Mouse (Mus musculus) neural tube, embryonic 12.5 days (tissue): ENCODE results near the gene Lgi4. TPM values are rescaled to one million over a fixed set of nuclear protein-coding genes. Genes with fewer than 3 reads are reported as not detected.

ENCODE experiments used
- ATAC-seq: fragments of 200-750 bp; cut with Nextera tagmentation; 2 replicates; pipeline ENCODE4 v1.8.0; 2017; ENCODE audit warnings: low read depth, mild to moderate bottlenecking, moderate TSS enrichment, moderate library complexity; ENCODE audit not compliant: low FRiP score
- H3K27ac ChIP-seq: fragments of 300-500 bp; sonication (generic); 2 replicates; pipeline ENCODE4 v1.5.1; 2016
- H3K27me3 ChIP-seq: fragments of 300-500 bp; sonication (generic); replicated peaks from 2 replicates; pipeline ENCODE4 v1.6.1; 2016; ENCODE audit warnings: mild to moderate bottlenecking
- H3K36me3 ChIP-seq: fragments of 300-500 bp; sonication (generic); 2 replicates; pipeline ENCODE4 v1.6.1; 2016; ENCODE audit warnings: mild to moderate bottlenecking
- H3K4me1 ChIP-seq: fragments of 300-500 bp; sonication (generic); 2 replicates; pipeline ENCODE4 v1.6.1; 2016
- H3K4me2 ChIP-seq: fragments of 300-500 bp; sonication (generic); replicated peaks from 2 replicates; pipeline ENCODE4 v1.6.1; 2016; ENCODE audit warnings: mild to moderate bottlenecking
- H3K4me3 ChIP-seq: fragments of 300-500 bp; sonication (generic); 2 replicates; pipeline ENCODE4 v1.5.1; 2016
- H3K9ac ChIP-seq: fragments of 300-500 bp; sonication (generic); 2 replicates; pipeline ENCODE4 v1.6.1; 2016; ENCODE audit warnings: mild to moderate bottlenecking
- H3K9me3 ChIP-seq: fragments of 300-500 bp; sonication (generic); 2 replicates; pipeline ENCODE4 v1.6.1; 2016; ENCODE audit warnings: mild to moderate bottlenecking
- WGBS: fragments of 180-500 bp; shearing (Covaris S2); methylation state at CpG from one replicate; pipeline ENCODE4 v1.1.7; 2016; 5-methylcytosine and 5-hydroxymethylcytosine counted together
- polyA plus RNA-seq: library from polyadenylated mRNA; unstranded; fragments of >200 nt; fragmentation: Nextera tagmentation; extraction: Ambion mirVana; gene quantifications from 2 replicates; pipeline ENCODE4 v1.2.1, GENCODE M21; 2016

The Lgi4 gene
- polyA plus RNA-seq, 1 experiment from 2014 or later = 6.1 TPM

DNA sequence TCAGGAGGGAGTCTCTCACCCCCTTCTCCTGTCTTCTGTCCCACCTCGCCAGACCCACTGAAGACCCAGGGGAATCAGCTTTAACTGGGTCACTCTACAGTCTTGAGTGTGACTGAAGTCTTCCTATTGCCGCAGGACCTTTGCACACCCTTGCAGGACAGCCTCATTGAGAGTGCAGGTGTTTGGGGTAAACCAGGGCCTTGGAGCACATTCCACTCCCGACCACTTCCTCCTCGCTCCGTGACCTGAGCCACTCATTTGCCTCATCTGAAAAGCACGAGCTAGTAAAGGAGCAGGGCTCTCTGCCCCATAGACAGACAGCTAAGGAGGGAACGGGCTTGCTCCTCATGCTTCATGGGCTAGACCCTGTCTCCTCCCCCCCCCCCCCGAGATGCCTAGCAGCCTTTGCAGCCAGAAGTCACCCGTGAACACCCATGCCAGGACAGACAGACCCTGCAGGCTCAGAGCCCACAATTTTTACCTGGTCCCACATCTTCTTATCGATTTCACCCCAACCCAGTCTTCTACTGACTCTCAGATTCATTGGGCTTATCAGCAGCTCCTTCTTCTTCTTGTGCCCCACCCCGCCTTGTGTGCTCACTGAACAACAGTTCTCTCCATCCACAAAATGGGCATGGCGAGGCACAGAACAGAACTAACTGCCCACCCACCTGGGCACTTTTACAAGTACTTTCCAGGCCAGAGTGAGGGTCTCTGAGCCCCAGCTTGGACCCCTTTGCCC, 18.7 kb upstream of the Lgi4 start:
- ATAC-seq = no peak
- no peak overlapping the region for H3K9ac ChIP-seq
- H3K9me3 ChIP-seq = no peaks in the 10 kb centered on the region
- H3K4me1 ChIP-seq = peaks cover 11% of the 10 kb centered on the region
- no peaks in the 10 kb centered on the region for H3K36me3 ChIP-seq
- 79% methylated on average over 12 of the region's 12 CpGs for WGBS
- H3K27me3 ChIP-seq = peaks cover 47% of the 10 kb centered on the region
- H3K4me3 ChIP-seq = no peak overlapping the region
- no peak overlapping the region for H3K4me2 ChIP-seq
- H3K27ac ChIP-seq = no peak overlapping the region

GRCm38 (mm10) chr7:31041023-31041407, 18.1 kb upstream of the Lgi4 start:
- no peaks in the 10 kb centered on the region for H3K36me3 ChIP-seq
- H3K4me1 ChIP-seq = peaks cover 11% of the 10 kb centered on the region
- H3K27me3 ChIP-seq = peaks cover 47% of the 10 kb centered on the region
- no peak for ATAC-seq
- no peak overlapping the region for H3K27ac ChIP-seq
- H3K9me3 ChIP-seq = no peaks in the 10 kb centered on the region
- H3K4me2 ChIP-seq = 0 out of 2 replicates have a peak overlapping the region, but pooled peaks have one; percentile 50
- H3K4me3 ChIP-seq = no peak overlapping the region
- H3K9ac ChIP-seq = no peak overlapping the region
- 41% methylated on average over 8 of the region's 8 CpGs for WGBS

DNA sequence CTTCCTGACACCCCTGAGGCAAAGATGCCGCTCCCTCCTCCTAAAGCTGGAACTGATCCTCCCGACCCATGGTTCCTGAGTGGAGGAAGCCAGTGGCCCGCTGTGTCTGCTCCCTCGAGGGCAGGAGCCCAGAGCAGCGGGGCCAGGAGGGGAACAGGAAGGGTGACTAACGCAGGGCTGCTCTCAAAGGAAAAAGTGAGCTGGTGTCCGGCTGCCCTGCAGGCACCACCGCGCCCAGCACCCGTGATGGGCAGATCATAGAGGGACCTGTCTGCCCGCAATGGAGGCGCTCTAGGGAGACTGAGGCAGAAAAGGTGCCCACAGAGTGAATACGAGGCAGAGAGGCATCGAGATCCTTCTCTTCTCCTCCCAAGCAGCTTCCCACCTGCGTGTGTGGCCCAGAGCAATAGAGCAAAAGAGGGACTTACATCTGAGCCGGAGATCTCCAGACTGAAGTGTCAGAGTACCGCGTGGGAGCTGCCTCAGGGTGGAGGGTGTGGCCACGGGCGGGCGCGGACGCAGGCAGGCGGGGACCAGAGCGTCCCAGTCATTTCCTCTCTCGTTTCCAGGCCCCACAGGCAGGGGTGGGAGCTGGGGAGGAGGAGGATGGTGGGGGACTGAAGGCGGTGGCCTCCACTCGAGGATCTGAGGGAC, 17.4 kb upstream of the Lgi4 start:
- Histone ChIP-seq H3K4me1 (peaks cover 11% of the 10 kb centered on the region), H3K27me3 (peaks cover 47% of the 10 kb centered on the region), H3K4me3 (peak overlapping the region; percentile 9; the same call in 1 of the 2 replicates), H3K9me3 (no peaks in the 10 kb centered on the region), H3K4me2 (peak overlapping the region; percentile 50), H3K36me3 (no peaks in the 10 kb centered on the region), H3K27ac (no peak overlapping the region), H3K9ac (no peak overlapping the region)
- ATAC-seq = no peak
- 5% methylated on average over 28 of the region's 28 CpGs for WGBS

DNA sequence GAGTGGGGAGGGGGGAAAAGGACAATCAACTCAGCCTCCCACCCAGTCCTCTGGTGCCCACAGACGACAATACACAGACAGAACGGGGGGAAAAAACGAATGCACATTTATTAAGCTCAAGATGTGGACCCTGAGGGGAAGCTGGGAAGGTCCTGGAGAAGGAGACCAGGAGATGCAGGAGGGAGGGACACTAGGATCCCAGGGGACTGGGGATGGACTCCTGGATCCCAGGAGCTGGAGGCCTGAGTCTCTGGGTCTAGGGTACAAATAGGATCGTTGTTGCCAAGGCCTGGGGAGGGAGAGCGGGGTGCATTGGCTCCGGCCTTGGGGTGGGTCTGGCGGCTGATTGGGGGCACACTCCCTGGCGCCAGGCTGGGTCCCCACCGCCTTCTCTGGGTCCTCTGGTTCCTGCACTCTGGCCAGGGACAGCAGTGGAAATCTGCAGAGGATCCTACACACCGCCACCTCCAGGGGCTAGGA, 16.7 kb upstream of the Lgi4 start, which contains the start of gene Fxyd5:
Gene Fxyd5, minus strand, starts transcription at position 51 of the 480 bp plus-strand sequence.
- Histone ChIP-seq H3K9me3 (no peaks in the 10 kb centered on the region), H3K4me1 (peaks cover 11% of the 10 kb centered on the region), H3K27ac (no peak within 1 kb of the TSS), H3K27me3 (peaks cover 47% of the 10 kb centered on the region), H3K4me3 (peak within 1 kb of the TSS; percentile 9; the same call in 1 of the 2 replicates), H3K9ac (no peak within 1 kb of the TSS), H3K36me3 (no peaks in the 10 kb centered on the region), H3K4me2 (peak within 1 kb of the TSS; percentile 50)
- 33% methylated on average over 10 of the region's 10 CpGs for WGBS
- no peak for ATAC-seq

DNA sequence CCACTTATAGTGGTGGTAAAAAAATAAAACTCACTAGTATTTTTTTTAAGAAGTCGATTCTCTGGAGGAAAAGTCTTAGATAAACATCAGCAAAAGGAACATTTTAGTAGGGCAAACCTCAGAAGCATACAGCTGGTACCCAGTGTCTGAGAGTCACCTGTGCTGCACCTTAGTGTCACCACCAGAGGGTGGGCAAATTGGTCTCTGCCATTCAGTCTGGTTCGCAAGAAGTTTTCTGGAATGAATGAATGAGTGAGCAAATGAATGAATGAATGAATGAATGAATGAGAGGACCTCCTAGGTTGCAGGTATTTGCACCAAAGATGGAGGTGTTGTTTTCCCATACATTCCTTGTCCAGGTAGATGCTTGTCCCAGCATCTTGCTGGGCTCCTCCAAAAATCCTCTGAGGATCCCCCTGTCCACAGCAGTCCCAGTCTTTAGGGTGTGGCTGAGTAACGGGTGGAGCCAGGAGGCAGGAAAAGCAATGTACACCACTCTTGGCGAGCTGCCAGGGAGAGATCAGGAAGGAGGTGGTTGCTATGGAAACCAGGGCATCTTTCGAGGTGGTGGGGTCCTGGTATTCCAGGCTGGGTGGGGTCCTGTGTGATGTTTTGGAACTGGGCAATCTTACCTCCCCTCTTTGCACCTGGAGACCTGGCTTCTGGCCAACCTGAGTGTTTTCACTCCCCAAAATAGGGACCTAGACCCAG, 9.9 kb upstream of the Lgi4 start:
- Histone ChIP-seq H3K4me1 (peaks cover 43% of the 10 kb centered on the region), H3K9me3 (no peaks in the 10 kb centered on the region), H3K4me2 (peak overlapping the region; percentile 58), H3K27ac (no peak overlapping the region), H3K4me3 (peak overlapping the region; percentile 31), H3K27me3 (peaks cover 66% of the 10 kb centered on the region), H3K9ac (0 out of 2 replicates have a peak overlapping the region, but pooled peaks have one; percentile 44), H3K36me3 (no peaks in the 10 kb centered on the region)
- 0 out of 2 replicates have a peak, but pooled peaks have one; percentile 11 for ATAC-seq
- WGBS = 19% methylated on average over 5 of the region's 5 CpGs

- H3K9ac ChIP-seq = peak overlapping the region; percentile 44; the same call in 1 of the 2 replicates
- WGBS = 2% methylated on average over 13 of the region's 15 CpGs
- no peak overlapping the region for H3K27ac ChIP-seq
- peak overlapping the region; percentile 31 for H3K4me3 ChIP-seq
- H3K4me2 ChIP-seq = peak overlapping the region; percentile 58
- H3K4me1 ChIP-seq = peaks cover 43% of the 10 kb centered on the region
- no peaks in the 10 kb centered on the region for H3K36me3 ChIP-seq
- no peaks in the 10 kb centered on the region for H3K9me3 ChIP-seq
- peak; percentile 21 for ATAC-seq
- peaks cover 66% of the 10 kb centered on the region for H3K27me3 ChIP-seq
These were observed 9.3 kb upstream of the Lgi4 start for GRCm38 (mm10) chr7:31049846-31050281.

DNA sequence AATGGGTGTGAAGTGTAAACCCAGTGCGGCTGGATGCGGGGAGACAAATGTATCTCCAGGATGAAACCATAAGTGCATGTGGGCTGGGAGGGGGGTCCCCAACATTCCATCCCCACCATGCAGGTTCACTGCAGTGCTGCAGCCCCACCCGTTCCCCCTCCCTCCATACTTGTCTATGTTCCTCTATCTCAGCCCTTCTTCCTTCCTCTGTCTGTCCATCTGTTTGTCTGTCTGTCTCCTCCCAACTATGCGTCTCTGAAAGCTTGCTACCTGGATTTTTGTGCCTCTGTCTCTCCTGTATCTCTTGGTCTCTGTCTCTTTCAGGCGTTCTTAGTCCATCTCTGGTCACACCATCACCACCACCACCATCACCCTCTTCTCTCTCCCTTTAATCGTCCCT, 8.7 kb upstream of the Lgi4 start:
- Histone ChIP-seq H3K4me3 (peak overlapping the region; percentile 31), H3K27ac (no peak overlapping the region), H3K27me3 (peaks cover 63% of the 10 kb centered on the region), H3K4me2 (peak overlapping the region; percentile 58), H3K4me1 (peaks cover 46% of the 10 kb centered on the region), H3K9me3 (no peaks in the 10 kb centered on the region), H3K9ac (peak overlapping the region; percentile 44; the same call in 1 of the 2 replicates), H3K36me3 (no peaks in the 10 kb centered on the region)
- WGBS = 3% methylated on average over 6 of the region's 6 CpGs
- no peak for ATAC-seq

GRCm38 (mm10) chr7:31050921-31051320, 8.2 kb upstream of the Lgi4 start:
- ATAC-seq = no peak
- peaks cover 51% of the 10 kb centered on the region for H3K4me1 ChIP-seq
- H3K27ac ChIP-seq = no peak overlapping the region
- H3K27me3 ChIP-seq = peaks cover 63% of the 10 kb centered on the region
- H3K4me2 ChIP-seq = peak overlapping the region; percentile 58
- peak overlapping the region; percentile 5 for H3K9ac ChIP-seq
- WGBS = 6% methylated on average over 9 of the region's 9 CpGs
- no peaks in the 10 kb centered on the region for H3K9me3 ChIP-seq
- no peaks in the 10 kb centered on the region for H3K36me3 ChIP-seq
- peak overlapping the region; percentile 31 for H3K4me3 ChIP-seq

DNA sequence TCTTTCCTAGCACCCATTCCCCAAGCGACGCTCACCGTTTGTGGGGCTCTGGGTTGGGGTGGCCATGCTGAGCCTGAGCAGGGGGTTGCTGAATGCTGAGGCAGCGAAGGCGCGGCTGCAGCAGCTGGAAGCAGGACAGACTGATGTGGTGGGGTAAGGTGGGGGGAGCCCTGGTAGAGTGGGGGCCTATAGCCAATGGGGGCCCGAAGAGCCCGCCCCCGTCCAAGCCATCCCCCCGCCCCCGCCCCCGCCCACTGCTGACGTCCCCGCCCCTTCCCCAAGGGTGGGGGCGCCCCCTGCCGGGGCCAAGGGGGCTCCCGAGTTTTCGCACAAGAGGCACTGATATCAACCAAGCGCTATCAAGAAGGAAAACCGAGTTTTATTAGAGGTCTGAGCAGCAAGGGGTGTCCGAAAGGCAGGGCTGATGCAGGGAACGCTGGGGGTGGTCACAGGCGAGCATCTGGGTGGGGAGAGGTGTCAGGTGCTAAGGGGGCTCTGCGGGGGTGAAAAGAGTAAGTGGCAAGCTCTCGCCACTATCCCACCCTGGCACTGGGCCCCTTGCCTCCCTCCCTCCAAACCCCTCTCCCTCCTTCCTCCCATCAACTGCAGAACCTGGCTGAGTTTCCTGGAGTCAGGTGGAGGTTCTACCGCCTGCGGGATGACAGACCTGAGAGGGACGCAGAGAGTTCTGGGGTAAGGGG, 7.7 kb upstream of the Lgi4 start, which contains the start of gene Fxyd7:
Gene Fxyd7, minus strand, starts transcription at position 147 of the 701 bp plus-strand sequence.
- H3K9me3 ChIP-seq = no peaks in the 10 kb centered on the region
- H3K9ac ChIP-seq = peak within 1 kb of the TSS; percentile 44
- no peaks in the 10 kb centered on the region for H3K36me3 ChIP-seq
- peaks cover 52% of the 10 kb centered on the region for H3K4me1 ChIP-seq
- H3K27ac ChIP-seq = no peak within 1 kb of the TSS
- peak within 1 kb of the TSS; percentile 31 for H3K4me3 ChIP-seq
- peaks cover 63% of the 10 kb centered on the region for H3K27me3 ChIP-seq
- ATAC-seq = no peak; the same call in 1 of the 2 replicates
- 1% methylated on average over 27 of the region's 28 CpGs for WGBS
- H3K4me2 ChIP-seq = peak within 1 kb of the TSS; percentile 58

DNA sequence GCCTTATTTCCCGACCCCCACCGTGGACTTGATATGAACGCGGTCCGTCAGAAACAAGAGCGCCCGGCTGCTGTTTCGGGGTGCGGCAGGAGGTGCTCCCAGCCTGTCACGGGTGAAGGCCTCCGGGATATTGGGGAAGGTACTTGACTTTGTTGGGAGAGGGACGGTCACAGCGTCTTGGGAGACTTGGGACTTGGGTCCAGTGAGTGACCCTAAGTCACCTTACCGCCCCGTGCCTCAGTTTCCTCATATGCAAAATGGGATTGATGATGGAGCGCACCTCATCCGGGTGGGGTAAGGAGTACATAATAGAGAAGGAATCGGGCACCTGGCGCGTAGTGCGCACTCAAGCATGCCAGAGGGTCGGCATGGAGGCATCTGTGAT, 6.9 kb upstream of the Lgi4 start:
- 3% methylated on average over 22 of the region's 22 CpGs for WGBS
- H3K36me3 ChIP-seq = no peaks in the 10 kb centered on the region
- H3K9ac ChIP-seq = no peak overlapping the region
- peak overlapping the region; percentile 9; the same call in 1 of the 2 replicates for H3K4me3 ChIP-seq
- peaks cover 52% of the 10 kb centered on the region for H3K4me1 ChIP-seq
- no peak for ATAC-seq
- H3K27ac ChIP-seq = no peak overlapping the region
- H3K4me2 ChIP-seq = peak overlapping the region; percentile 58
- no peaks in the 10 kb centered on the region for H3K9me3 ChIP-seq
- H3K27me3 ChIP-seq = peaks cover 63% of the 10 kb centered on the region

DNA sequence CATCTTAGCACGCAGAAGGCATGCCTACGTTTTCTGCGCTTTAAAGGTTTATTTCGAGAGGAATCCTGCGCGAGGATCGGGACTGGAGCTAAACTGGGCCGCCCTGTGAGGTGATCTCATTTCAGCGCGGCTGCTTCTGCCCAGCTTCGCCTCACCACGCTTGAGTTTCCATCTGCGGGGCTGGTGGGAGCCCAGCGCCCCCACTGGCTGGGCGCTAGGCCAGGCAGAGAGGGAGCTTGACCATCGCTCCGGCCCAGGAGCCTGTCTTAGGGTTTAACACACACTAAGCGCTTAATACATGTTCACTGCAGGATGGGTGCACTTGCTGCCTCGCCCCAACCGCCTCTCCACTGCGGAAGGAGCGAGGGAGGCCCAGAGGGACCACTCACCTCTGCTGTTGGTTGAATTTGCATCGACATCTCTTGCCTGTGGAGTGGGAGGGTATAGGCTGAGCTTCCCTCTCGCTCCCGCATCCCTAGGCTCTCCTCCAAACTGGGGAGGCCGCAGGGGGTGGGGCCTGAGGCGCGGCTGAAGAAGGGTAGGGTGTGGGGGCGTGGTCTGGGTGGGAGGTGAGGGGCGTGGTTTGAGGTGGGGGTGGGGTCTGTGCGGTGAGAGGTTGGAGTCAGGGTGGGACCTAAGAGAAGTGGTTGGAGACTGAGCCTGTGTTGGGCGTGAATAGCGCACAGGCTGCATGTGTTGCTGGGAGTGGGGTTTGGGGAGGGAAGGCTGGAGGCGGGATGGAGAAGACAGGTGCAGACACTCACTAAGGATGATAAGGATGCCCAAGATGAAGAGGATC, 6.3 kb upstream of the Lgi4 start:
- H3K4me3 ChIP-seq = peak overlapping the region; percentile 9; the same call in 1 of the 2 replicates
- peaks cover 52% of the 10 kb centered on the region for H3K4me1 ChIP-seq
- H3K4me2 ChIP-seq = peak overlapping the region; percentile 58
- no peaks in the 10 kb centered on the region for H3K36me3 ChIP-seq
- peaks cover 63% of the 10 kb centered on the region for H3K27me3 ChIP-seq
- no peaks in the 10 kb centered on the region for H3K9me3 ChIP-seq
- H3K27ac ChIP-seq = no peak overlapping the region
- peak; percentile 18; the same call in 1 of the 2 replicates for ATAC-seq
- H3K9ac ChIP-seq = no peak overlapping the region
- WGBS = 1% methylated on average over 34 of the region's 34 CpGs
